Mouse (Mus musculus) erythroblast, embryonic 14.5 days (primary cell): Measurements from ENCODE around the gene Bach2.

Experiments
- GATA1 ChIP-seq: IDR thresholded peaks from 2 replicates; pipeline ENCODE4 v1.6.1; 2012; ENCODE audit warnings: low read length, inconsistent platforms, mixed read lengths
- TAL1 ChIP-seq: IDR thresholded peaks from 3 replicates; pipeline ENCODE4 v1.6.1; 2012; ENCODE audit warnings: low read length, inconsistent platforms, mixed read lengths

GRCm38 (mm10) chr4:32538488-32538887 lies 299.9 kb downstream of the Bach2 start:
- TF ChIP-seq GATA1 (no peak), TAL1 (no peak)
